Mouse (Mus musculus) midbrain, embryonic 13.5 days (tissue): ENCODE measurements around the gene Ralgps2. TPM values are rescaled to one million over a fixed set of nuclear protein-coding genes. Genes with fewer than 3 reads are reported as not detected.

ENCODE experiments used
- ATAC-seq: fragments of 200-750 bp; cut with Nextera tagmentation; 2 replicates; pipeline ENCODE4 v1.8.0; 2017; ENCODE audit warnings: mild to moderate bottlenecking, moderate TSS enrichment, moderate library complexity
- H3K27ac ChIP-seq: fragments of 300-500 bp; sonication (generic); 2 replicates; pipeline ENCODE4 v1.5.1; 2015; ENCODE audit warnings: inconsistent platforms, mild to moderate bottlenecking, moderate library complexity
- H3K27me3 ChIP-seq: fragments of 300-500 bp; sonication (generic); 2 replicates; pipeline ENCODE4 v1.6.1; 2015; ENCODE audit warnings: mild to moderate bottlenecking, inconsistent platforms
- H3K36me3 ChIP-seq: fragments of 300-500 bp; sonication (generic); 2 replicates; pipeline ENCODE4 v1.6.1; 2015; ENCODE audit warnings: mild to moderate bottlenecking, inconsistent platforms
- H3K4me1 ChIP-seq: fragments of 300-500 bp; sonication (generic); replicated peaks from 2 replicates; pipeline ENCODE4 v1.6.1; 2015; ENCODE audit warnings: inconsistent platforms
- H3K4me2 ChIP-seq: fragments of 300-500 bp; sonication (generic); replicated peaks from 2 replicates; pipeline ENCODE4 v1.6.1; 2015; ENCODE audit warnings: moderate library complexity, mild to moderate bottlenecking, inconsistent platforms
- H3K4me3 ChIP-seq: fragments of 300-500 bp; sonication (generic); replicated peaks from 2 replicates; pipeline ENCODE4 v1.5.1; 2015; ENCODE audit warnings: mild to moderate bottlenecking, inconsistent platforms
- H3K9ac ChIP-seq: fragments of 300-500 bp; sonication (generic); replicated peaks from 2 replicates; pipeline ENCODE4 v1.6.1; 2015; ENCODE audit warnings: mild to moderate bottlenecking, inconsistent platforms
- H3K9me3 ChIP-seq: fragments of 300-500 bp; sonication (generic); 2 replicates; pipeline ENCODE4 v1.6.1; 2016; ENCODE audit warnings: mild to moderate bottlenecking, inconsistent platforms
- WGBS: fragments of 180-500 bp; shearing (Covaris S2); methylation state at CpG from one replicate; pipeline ENCODE4 v1.1.7; 2015; 5-methylcytosine and 5-hydroxymethylcytosine counted together
- polyA plus RNA-seq: library from polyadenylated mRNA; unstranded; fragments of >200 nt; fragmentation: Nextera tagmentation; extraction: Ambion mirVana; gene quantifications from 2 replicates; pipeline ENCODE4 v1.2.1, GENCODE M21; 2015

The Ralgps2 gene
- polyA plus RNA-seq, 1 experiment from 2014 or later: 143 TPM

DNA sequence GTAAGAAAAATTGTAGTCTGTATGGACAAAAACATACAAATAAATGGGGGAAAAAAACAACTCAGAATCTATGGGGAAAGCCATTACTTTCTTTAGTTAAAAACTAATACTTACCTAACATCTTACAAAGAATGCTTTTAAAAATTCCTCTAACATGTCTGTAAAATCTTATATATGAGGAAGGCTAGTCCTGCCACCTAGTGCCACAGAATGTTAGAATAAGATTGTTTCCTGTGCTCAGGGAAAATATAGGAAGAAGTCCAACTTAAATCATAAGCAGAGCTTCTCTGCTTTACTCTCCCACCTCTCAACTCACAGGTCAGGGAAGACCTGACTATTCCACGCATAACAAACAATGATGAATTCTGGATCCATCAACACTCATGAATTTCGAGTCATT, 53.5 kb downstream of the Ralgps2 start:
- ATAC-seq: no peak
- H3K36me3 ChIP-seq: peaks cover 53% of the 10 kb centered on the region
- 96% methylated on average over 2 of the region's 2 CpGs for WGBS
- no peaks in the 10 kb centered on the region for H3K27me3 ChIP-seq
- no peak overlapping the region for H3K27ac ChIP-seq
- H3K9ac ChIP-seq: no peak overlapping the region
- no peak overlapping the region for H3K4me3 ChIP-seq
- no peaks in the 10 kb centered on the region for H3K9me3 ChIP-seq
- H3K4me2 ChIP-seq: no peak overlapping the region
- no peaks in the 10 kb centered on the region for H3K4me1 ChIP-seq

DNA sequence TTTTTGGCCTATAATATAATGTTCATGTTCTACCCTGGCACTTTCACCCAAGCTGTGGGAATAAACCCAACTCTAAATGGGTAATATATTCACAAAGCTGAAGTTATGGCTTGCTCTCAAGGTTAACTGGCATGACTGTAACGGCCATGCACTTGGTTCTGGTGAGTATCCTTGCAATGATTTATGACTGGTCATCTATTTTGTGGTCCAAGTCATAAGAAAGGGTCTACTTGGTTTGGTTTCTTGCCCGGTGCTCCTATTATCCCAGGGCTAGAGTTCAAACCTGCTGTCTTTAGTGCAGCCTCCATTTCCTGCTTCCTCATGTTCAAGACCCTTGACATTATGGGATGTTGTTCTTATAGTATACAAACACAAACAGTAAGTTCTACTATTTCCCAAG, 54.6 kb downstream of the Ralgps2 start:
- no peak for ATAC-seq
- H3K4me1 ChIP-seq: no peaks in the 10 kb centered on the region
- no peaks in the 10 kb centered on the region for H3K9me3 ChIP-seq
- no peak overlapping the region for H3K4me2 ChIP-seq
- WGBS: 96% methylated on average over 2 of the region's 2 CpGs
- H3K27ac ChIP-seq: no peak overlapping the region
- H3K9ac ChIP-seq: no peak overlapping the region
- no peak overlapping the region for H3K4me3 ChIP-seq
- H3K36me3 ChIP-seq: peaks cover 51% of the 10 kb centered on the region
- H3K27me3 ChIP-seq: no peaks in the 10 kb centered on the region

DNA sequence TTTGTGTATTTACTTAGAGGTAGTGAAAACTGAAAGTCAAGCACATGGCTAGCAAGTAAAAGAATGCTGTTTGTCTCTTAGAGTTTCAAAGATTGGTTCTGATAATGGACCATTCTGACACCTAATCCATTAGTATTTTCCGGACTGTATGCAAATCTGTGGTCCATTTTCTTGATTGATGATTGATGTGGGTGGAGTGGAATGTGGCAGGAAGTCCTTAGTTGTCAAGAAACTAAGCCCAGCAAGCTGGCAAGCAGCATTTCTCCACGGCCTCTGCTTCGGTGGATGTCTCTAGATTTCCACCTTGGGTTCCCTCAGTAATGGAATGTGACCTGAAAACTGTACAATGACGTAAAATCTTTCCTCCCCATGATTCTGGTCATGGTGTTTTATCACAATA, 68.8 kb downstream of the Ralgps2 start:
- no peak for ATAC-seq
- H3K4me1 ChIP-seq: no peaks in the 10 kb centered on the region; the same call in 1 of the 2 replicates
- H3K27ac ChIP-seq: no peak overlapping the region
- peaks cover 31% of the 10 kb centered on the region for H3K36me3 ChIP-seq
- H3K27me3 ChIP-seq: no peaks in the 10 kb centered on the region
- H3K9me3 ChIP-seq: no peaks in the 10 kb centered on the region
- 95% methylated on average over 4 of the region's 4 CpGs for WGBS
- no peak overlapping the region for H3K9ac ChIP-seq
- no peak overlapping the region for H3K4me2 ChIP-seq
- H3K4me3 ChIP-seq: no peak overlapping the region

DNA sequence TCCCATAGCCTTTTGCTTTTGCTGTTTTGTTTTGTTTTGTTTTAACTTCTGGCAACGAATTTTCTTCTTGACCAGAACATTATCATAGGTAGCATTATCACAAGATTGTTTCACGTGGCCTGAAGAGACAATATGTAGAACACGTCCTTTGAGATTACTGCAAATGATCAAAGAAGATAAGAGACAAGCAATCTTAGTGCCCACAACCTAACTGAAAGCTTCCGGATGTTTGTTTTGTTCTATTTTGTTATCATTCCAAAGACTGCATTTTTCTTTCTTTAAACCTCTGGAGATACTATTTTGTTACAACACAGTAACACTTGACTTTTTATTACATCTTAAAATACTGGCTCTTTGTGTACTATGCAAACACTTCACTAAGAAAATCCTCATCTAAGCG, 69.4 kb downstream of the Ralgps2 start:
- no peaks in the 10 kb centered on the region for H3K27me3 ChIP-seq
- 87% methylated on average over 5 of the region's 5 CpGs for WGBS
- H3K9me3 ChIP-seq: no peaks in the 10 kb centered on the region
- H3K4me1 ChIP-seq: no peaks in the 10 kb centered on the region; the same call in 1 of the 2 replicates
- no peak overlapping the region for H3K4me3 ChIP-seq
- no peak overlapping the region for H3K27ac ChIP-seq
- no peak overlapping the region for H3K9ac ChIP-seq
- no peak for ATAC-seq
- H3K4me2 ChIP-seq: no peak overlapping the region
- H3K36me3 ChIP-seq: peaks cover 29% of the 10 kb centered on the region

DNA sequence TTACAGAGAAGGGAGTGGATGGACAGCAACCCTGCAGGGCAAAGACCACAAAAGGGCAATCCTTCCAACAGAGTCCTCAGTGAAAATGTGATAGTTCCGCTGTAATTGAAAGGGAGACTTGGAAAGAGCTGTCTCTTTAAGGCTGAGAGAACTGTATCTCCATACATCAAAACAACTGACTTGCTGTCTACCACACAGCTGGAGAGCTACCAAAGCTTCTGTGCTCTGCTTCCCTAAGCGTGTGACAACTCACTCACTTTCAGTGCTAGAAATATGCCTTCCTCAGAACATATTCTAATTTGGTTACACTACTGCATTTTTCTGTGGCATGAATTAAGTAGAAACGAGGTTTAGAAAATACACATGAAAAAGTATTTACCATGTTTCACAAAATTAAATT, 75.2 kb downstream of the Ralgps2 start:
- no peaks in the 10 kb centered on the region for H3K9me3 ChIP-seq
- H3K27me3 ChIP-seq: no peaks in the 10 kb centered on the region
- no peak overlapping the region for H3K4me2 ChIP-seq
- peaks cover 5% of the 10 kb centered on the region for H3K36me3 ChIP-seq
- H3K4me3 ChIP-seq: no peak overlapping the region
- 0 out of 2 replicates have a peak overlapping the region, but pooled peaks have one; percentile 36 for H3K27ac ChIP-seq
- ATAC-seq: no peak
- H3K9ac ChIP-seq: no peak overlapping the region
- peaks cover 18% of the 10 kb centered on the region for H3K4me1 ChIP-seq
- WGBS: 54% methylated on average over 3 of the region's 3 CpGs

DNA sequence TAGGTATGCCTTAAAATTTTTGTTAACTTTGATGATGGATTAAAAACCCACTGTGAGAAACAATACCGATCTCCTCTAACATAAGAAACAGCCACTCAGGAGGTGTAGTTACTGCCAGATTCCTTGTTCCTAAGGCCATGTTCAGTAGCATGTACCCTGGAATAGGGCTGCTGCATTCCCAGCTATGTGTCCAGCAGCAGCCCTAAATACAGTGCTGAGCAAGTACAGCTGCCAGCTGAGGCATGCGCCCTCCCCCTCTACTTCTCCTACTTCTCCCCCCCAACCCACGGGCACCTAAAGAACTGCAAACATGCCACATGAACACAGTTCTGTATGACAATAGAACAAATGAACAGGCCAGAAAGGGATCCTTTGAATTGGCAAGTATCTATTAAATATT, 75.7 kb downstream of the Ralgps2 start:
- H3K9ac ChIP-seq: no peak overlapping the region
- no peak overlapping the region for H3K4me2 ChIP-seq
- H3K4me3 ChIP-seq: no peak overlapping the region
- no peaks in the 10 kb centered on the region for H3K27me3 ChIP-seq
- peaks cover 18% of the 10 kb centered on the region for H3K4me1 ChIP-seq
- no peaks in the 10 kb centered on the region for H3K9me3 ChIP-seq
- H3K27ac ChIP-seq: 0 out of 2 replicates have a peak overlapping the region, but pooled peaks have one; percentile 32
- ATAC-seq: 0 out of 2 replicates have a peak, but pooled peaks have one; percentile 43
- peaks cover 5% of the 10 kb centered on the region for H3K36me3 ChIP-seq
- 61% methylated on average over 3 of the region's 3 CpGs for WGBS

DNA sequence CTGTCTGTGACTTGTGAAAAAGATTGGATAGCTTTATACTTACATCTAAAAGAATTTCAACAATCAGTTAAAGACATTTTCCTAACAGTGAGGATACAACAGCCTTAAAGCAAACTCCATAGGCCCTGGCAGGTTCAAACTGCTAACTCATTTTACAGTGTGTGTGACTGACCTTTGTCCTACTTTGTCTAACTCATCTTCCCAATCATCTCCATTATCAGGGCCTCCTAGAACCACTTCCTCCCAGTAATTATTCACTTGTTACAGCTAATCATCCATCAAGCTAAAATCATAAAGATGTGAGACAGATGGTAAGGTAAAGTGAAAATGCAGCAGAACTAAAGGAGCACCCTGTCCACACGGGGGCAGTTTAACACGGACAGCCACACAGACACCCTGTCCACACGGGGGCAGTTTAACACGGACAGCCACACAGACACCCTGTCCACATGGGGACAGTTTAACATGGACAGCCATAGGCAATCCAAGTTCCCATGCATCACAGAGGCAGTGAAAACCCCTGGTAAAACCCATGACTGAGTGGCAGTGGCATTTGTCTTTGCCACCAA, 77.9 kb downstream of the Ralgps2 start:
- no peaks in the 10 kb centered on the region for H3K27me3 ChIP-seq
- peaks cover 18% of the 10 kb centered on the region for H3K4me1 ChIP-seq
- no peaks in the 10 kb centered on the region for H3K9me3 ChIP-seq
- no peaks in the 10 kb centered on the region for H3K36me3 ChIP-seq
- H3K27ac ChIP-seq: no peak overlapping the region
- ATAC-seq: no peak
- no peak overlapping the region for H3K4me2 ChIP-seq
- no peak overlapping the region for H3K9ac ChIP-seq
- no peak overlapping the region for H3K4me3 ChIP-seq
- WGBS: 54% methylated on average over 4 of the region's 4 CpGs

DNA sequence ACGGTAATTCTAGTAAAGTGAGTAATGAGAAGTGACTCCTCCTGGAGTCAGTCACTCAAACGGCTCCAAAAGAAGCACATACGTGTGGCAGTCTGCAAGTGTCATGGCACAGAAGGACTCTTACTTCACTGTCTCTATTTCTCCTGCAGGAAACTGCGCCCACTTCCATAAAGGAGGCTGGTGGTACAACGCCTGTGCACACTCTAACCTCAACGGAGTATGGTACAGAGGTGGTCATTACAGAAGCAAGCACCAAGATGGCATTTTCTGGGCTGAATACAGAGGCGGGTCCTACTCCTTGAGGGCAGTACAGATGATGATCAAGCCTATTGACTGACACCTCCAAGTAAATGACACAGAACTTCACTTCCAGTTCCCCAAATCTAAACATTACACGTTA, 79.2 kb downstream of the Ralgps2 start:
- H3K4me3 ChIP-seq: no peak overlapping the region
- no peaks in the 10 kb centered on the region for H3K36me3 ChIP-seq
- no peak for ATAC-seq
- H3K9ac ChIP-seq: no peak overlapping the region
- no peaks in the 10 kb centered on the region for H3K27me3 ChIP-seq
- H3K4me2 ChIP-seq: no peak overlapping the region
- 93% methylated on average over 8 of the region's 8 CpGs for WGBS
- no peak overlapping the region for H3K27ac ChIP-seq
- peaks cover 18% of the 10 kb centered on the region for H3K4me1 ChIP-seq
- no peaks in the 10 kb centered on the region for H3K9me3 ChIP-seq

DNA sequence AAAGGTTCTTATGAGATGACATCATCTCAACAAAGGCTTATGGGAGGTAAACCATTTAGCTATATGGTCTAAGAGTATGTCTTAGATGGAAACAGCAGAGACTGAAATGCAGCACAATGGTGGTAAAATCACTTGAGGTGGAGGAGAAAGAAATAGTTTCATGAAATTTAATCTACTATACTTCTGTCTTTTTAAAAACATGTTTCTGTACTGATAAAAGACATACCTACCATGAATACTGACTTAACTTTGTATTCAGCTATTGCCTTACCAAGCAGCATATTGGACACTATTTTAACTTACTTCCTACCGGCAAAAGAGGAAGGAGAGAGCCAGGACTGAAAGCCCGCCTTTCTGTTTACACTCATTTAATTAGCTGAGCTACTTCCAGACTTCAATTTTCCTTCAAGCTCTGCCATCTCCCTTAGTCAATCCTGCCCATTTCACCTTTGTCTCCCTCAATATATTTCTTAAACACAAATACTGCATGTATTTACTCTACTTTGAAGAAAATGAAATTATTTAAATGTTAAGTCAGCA, 79.6 kb downstream of the Ralgps2 start:
- H3K4me2 ChIP-seq: no peak overlapping the region
- H3K27me3 ChIP-seq: no peaks in the 10 kb centered on the region
- no peaks in the 10 kb centered on the region for H3K36me3 ChIP-seq
- H3K27ac ChIP-seq: no peak overlapping the region
- H3K9me3 ChIP-seq: no peaks in the 10 kb centered on the region
- no peak overlapping the region for H3K4me3 ChIP-seq
- 76% methylated on average over 2 of the region's 2 CpGs for WGBS
- no peak overlapping the region for H3K9ac ChIP-seq
- H3K4me1 ChIP-seq: peaks cover 18% of the 10 kb centered on the region
- ATAC-seq: no peak

DNA sequence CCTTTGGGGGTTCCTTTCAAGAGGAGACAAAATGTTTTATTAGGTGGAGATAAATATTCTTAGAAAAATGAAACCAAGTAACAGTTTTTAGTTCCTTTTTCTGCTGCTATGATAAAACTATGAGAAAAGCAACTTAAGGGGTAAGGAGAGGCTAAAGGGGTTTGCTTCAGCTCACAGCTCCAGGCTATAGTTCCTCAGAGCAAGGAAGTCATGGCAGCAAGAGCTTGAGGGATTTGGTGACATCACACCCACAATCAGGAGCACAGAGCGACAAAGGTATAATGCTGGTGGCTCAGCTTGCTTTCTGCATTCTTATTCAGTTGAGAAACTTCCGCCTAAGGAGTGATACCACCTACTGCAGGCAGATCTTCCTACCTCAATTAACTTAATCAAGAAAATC, 80.3 kb downstream of the Ralgps2 start:
- H3K4me1 ChIP-seq: peaks cover 13% of the 10 kb centered on the region
- H3K9me3 ChIP-seq: no peaks in the 10 kb centered on the region
- no peak overlapping the region for H3K27ac ChIP-seq
- H3K9ac ChIP-seq: no peak overlapping the region
- H3K36me3 ChIP-seq: 0 out of 2 replicates have a peak, but pooled peaks cover 3% of the 10 kb centered on the region
- no peaks in the 10 kb centered on the region for H3K27me3 ChIP-seq
- 89% methylated on average over 2 of the region's 2 CpGs for WGBS
- H3K4me2 ChIP-seq: no peak overlapping the region
- no peak overlapping the region for H3K4me3 ChIP-seq
- no peak for ATAC-seq

DNA sequence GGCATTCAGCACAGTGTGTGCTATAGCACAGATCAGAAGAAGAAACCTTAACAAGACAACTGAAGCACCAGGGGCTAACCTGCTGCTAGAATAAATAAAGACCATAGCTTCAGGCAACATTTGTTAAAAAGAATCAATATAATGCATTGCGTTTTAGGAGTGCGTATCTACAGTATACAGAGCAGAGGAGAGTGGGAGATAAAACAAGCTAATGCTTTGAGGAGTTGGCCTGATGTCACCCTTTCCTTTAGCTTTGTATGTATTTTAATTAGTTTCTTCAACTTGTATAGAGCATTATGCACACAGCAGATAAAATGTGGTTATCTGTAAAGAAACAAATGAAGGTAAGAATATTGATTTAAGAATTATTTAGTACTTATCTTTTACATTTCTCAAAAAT, 82.8 kb downstream of the Ralgps2 start:
- no peak overlapping the region for H3K4me2 ChIP-seq
- no peak for ATAC-seq
- H3K36me3 ChIP-seq: 0 out of 2 replicates have a peak, but pooled peaks cover 3% of the 10 kb centered on the region
- no peaks in the 10 kb centered on the region; the same call in 1 of the 2 replicates for H3K4me1 ChIP-seq
- H3K4me3 ChIP-seq: no peak overlapping the region
- H3K9me3 ChIP-seq: no peaks in the 10 kb centered on the region
- no peak overlapping the region for H3K27ac ChIP-seq
- 85% methylated on average over 2 of the region's 2 CpGs for WGBS
- no peaks in the 10 kb centered on the region for H3K27me3 ChIP-seq
- H3K9ac ChIP-seq: no peak overlapping the region

DNA sequence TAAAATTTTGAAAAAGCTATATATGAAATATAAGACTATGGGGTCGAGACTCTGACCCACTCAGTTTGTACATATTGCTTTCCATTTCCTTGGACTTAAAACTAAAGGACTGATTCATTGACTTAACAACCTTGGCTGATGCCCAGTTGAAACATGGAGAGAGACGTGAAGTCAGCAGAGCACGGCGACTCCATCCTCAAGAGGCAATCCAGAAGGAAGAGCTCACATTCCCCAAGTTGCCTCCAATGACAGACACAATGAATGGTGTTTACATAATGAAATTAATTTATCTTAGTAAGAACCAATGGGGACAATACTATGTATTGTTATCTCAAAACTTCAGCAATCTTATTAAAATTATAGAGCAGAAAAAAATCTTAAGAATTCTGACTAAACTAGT, 84.9 kb downstream of the Ralgps2 start:
- Histone ChIP-seq H3K27ac (no peak overlapping the region), H3K27me3 (no peaks in the 10 kb centered on the region), H3K36me3 (0 out of 2 replicates have a peak, but pooled peaks cover 3% of the 10 kb centered on the region), H3K9ac (no peak overlapping the region), H3K4me3 (no peak overlapping the region), H3K4me1 (no peaks in the 10 kb centered on the region), H3K9me3 (no peaks in the 10 kb centered on the region), H3K4me2 (no peak overlapping the region)
- no peak for ATAC-seq
- 96% methylated on average over 4 of the region's 4 CpGs for WGBS

DNA sequence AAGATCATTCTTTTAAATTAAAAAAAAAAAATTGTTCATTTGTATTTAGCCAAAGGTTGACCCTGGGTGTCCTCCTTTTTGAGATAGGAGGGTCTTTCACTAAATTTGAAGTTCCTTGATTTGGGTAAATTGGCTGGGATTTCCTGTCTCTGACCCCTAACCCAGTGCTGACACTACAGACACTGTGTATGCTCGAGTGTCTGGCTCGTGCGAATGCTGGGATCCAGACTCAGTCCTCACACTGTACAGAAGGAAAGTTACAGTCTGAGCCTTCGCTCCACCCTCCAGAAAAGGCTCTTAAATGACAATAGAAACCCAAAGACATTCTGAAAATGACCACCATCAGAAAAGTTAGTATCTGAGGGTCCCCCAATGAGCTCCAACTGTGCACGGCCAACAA, 86.6 kb downstream of the Ralgps2 start:
- WGBS: 84% methylated on average over 5 of the region's 5 CpGs
- Histone ChIP-seq H3K4me3 (no peak overlapping the region), H3K4me1 (no peaks in the 10 kb centered on the region), H3K9me3 (no peaks in the 10 kb centered on the region), H3K9ac (no peak overlapping the region), H3K27ac (no peak overlapping the region), H3K27me3 (no peaks in the 10 kb centered on the region), H3K4me2 (no peak overlapping the region), H3K36me3 (0 out of 2 replicates have a peak, but pooled peaks cover 3% of the 10 kb centered on the region)
- no peak for ATAC-seq
